Mouse (Mus musculus) CH12.LX (cell line): Measurements from ENCODE around the gene Gm9195. TPM values are rescaled to one million over a fixed set of nuclear protein-coding genes. Genes with fewer than 3 reads are reported as not detected.
A peak's percentile ranks its signal among the peaks of the same experiment; 100 is the strongest.

Experiments used
- DNase-seq: peaks from one replicate; pipeline ENCODE4 v3.0.0-alpha.2; 2013; ENCODE audit errors: extremely low read depth
- H3K27ac ChIP-seq: 2 replicates; pipeline ENCODE4 v1.5.1; 2012; ENCODE audit warnings: low read depth, mild to moderate bottlenecking, control low read depth, moderate library complexity; ENCODE audit not compliant: insufficient read depth
- H3K27me3 ChIP-seq: replicated peaks from 2 replicates; pipeline ENCODE3; 2012; ENCODE audit warnings: inconsistent platforms
- H3K36me3 ChIP-seq, 2 experiments: replicated peaks in 1 of 2; 2 replicates each; pipeline versions ENCODE3 to v1.6.1; 2012; ENCODE audit warnings: inconsistent platforms in 1 of 2, low read length in 1 of 2, mild to moderate bottlenecking in 1 of 2, mixed read lengths in 1 of 2, moderate library complexity in 1 of 2; ENCODE audit not compliant: control insufficient read depth in 1 of 2, insufficient read depth in 1 of 2
- H3K4me1 ChIP-seq, 2 experiments: 2 replicates each; pipeline ENCODE4 v1.6.1; 2012; ENCODE audit warnings: inconsistent platforms in 1 of 2, moderate library complexity in 1 of 2; ENCODE audit not compliant: insufficient read depth in 2 of 2, control insufficient read depth in 1 of 2
- H3K4me2 ChIP-seq: 2 replicates; pipeline ENCODE4 v1.6.1; 2012; ENCODE audit warnings: low read depth, mild to moderate bottlenecking, control low read depth; ENCODE audit not compliant: poor library complexity, insufficient read depth, severe bottlenecking
- H3K4me3 ChIP-seq, 3 experiments: fragments of 150-350 bp in 1 of 3; sonication (generic) in 1 of 3; replicated peaks in 1 of 3; 2 replicates each; pipeline versions ENCODE3 to v1.5.1; 2011 to 2012; ENCODE audit warnings: low read depth in 2 of 3, low read length in 2 of 3, mild to moderate bottlenecking in 2 of 3, moderate library complexity in 2 of 3, control low read depth in 1 of 3, improper control_type of control experiment in 1 of 3, inconsistent platforms in 1 of 3, mixed read lengths in 1 of 3; ENCODE audit not compliant: poor library complexity in 1 of 3
- H3K79me2 ChIP-seq: replicated peaks from 2 replicates; pipeline ENCODE4 v1.6.1; 2012; ENCODE audit warnings: mild to moderate bottlenecking, moderate library complexity; ENCODE audit not compliant: control insufficient read depth, poor library complexity, insufficient read depth, severe bottlenecking; ENCODE audit errors: extremely low read depth
- H3K9ac ChIP-seq: 2 replicates; pipeline ENCODE4 v1.6.1; 2012; ENCODE audit warnings: low read depth, mild to moderate bottlenecking, control low read depth, moderate library complexity; ENCODE audit not compliant: insufficient read depth
- H3K9me3 ChIP-seq: replicated peaks from 2 replicates; pipeline ENCODE3; 2012; ENCODE audit warnings: low read length, inconsistent platforms, mixed read lengths
- CHD1 ChIP-seq: IDR thresholded peaks from 2 replicates; pipeline ENCODE4 v1.6.1; 2012; ENCODE audit warnings: low read depth, low read length, improper control_type of control experiment, inconsistent platforms
- CHD2 ChIP-seq: IDR thresholded peaks from 2 replicates; pipeline ENCODE4 v1.6.1; 2011; ENCODE audit warnings: low read length, improper control_type of control experiment
- CTCF ChIP-seq, 2 experiments: IDR thresholded peaks in 1 of 2; conservative IDR thresholded peaks in 1 of 2; 2 replicates each; pipeline ENCODE4 v1.5.1; 2011 to 2012; ENCODE audit warnings: low read depth in 2 of 2, low read length in 2 of 2, improper control_type of control experiment in 1 of 2, inconsistent platforms in 1 of 2, mild to moderate bottlenecking in 1 of 2, moderate library complexity in 1 of 2
- E2F4 ChIP-seq: IDR thresholded peaks from 2 replicates; pipeline ENCODE4 v1.6.1; 2011; ENCODE audit warnings: low read depth, low read length, improper control_type of control experiment; ENCODE audit not compliant: insufficient replicate concordance
- ELF1 ChIP-seq: IDR thresholded peaks from 2 replicates; pipeline ENCODE4 v1.6.1; 2014; ENCODE audit warnings: low read depth, mild to moderate bottlenecking, inconsistent platforms, low read length, improper control_type of control experiment
- EP300 ChIP-seq: IDR thresholded peaks from 2 replicates; pipeline ENCODE4 v1.6.1; 2011; ENCODE audit warnings: low read length, improper control_type of control experiment
- GABPA ChIP-seq: IDR thresholded peaks from 2 replicates; pipeline ENCODE4 v1.6.1; 2012; ENCODE audit warnings: low read depth, low read length, improper control_type of control experiment, inconsistent platforms; ENCODE audit not compliant: insufficient replicate concordance
- HCFC1 ChIP-seq: IDR thresholded peaks from 2 replicates; pipeline ENCODE4 v1.6.1; 2012; ENCODE audit warnings: low read depth, mild to moderate bottlenecking, inconsistent platforms, low read length, improper control_type of control experiment
- IRF4 ChIP-seq: IDR thresholded peaks from 2 replicates; pipeline ENCODE4 v1.6.1; 2014; ENCODE audit warnings: low read depth, mild to moderate bottlenecking, inconsistent platforms, low read length, improper control_type of control experiment
- JUND ChIP-seq: conservative IDR thresholded peaks from 2 replicates; pipeline ENCODE4 v1.6.1; 2011; ENCODE audit warnings: low read depth, low read length, improper control_type of control experiment
- MAZ ChIP-seq: IDR thresholded peaks from 2 replicates; pipeline ENCODE4 v1.6.1; 2012; ENCODE audit warnings: low read depth, mild to moderate bottlenecking, inconsistent platforms, low read length, improper control_type of control experiment, moderate library complexity
- MYC ChIP-seq: IDR thresholded peaks from 2 replicates; pipeline ENCODE4 v1.6.1; 2011; ENCODE audit warnings: low read depth, mild to moderate bottlenecking, improper control_type of control experiment, low read length
- NELFE ChIP-seq: IDR thresholded peaks from 2 replicates; pipeline ENCODE4 v1.6.1; 2011; ENCODE audit warnings: low read depth, low read length, improper control_type of control experiment
- POLR2AphosphoS2 ChIP-seq: IDR thresholded peaks from 2 replicates; pipeline ENCODE4 v1.6.1; 2011; ENCODE audit warnings: low read depth, low read length, improper control_type of control experiment
- RAD21 ChIP-seq: IDR thresholded peaks from 2 replicates; pipeline ENCODE4 v1.6.1; 2011; ENCODE audit warnings: low read depth, mild to moderate bottlenecking, low read length, improper control_type of control experiment, moderate library complexity
- SMC3 ChIP-seq: IDR thresholded peaks from 2 replicates; pipeline ENCODE4 v1.6.1; 2011; ENCODE audit warnings: low read depth, low read length, improper control_type of control experiment
- TBP ChIP-seq: conservative IDR thresholded peaks from 2 replicates; pipeline ENCODE4 v1.6.1; 2011; ENCODE audit warnings: low read depth, low read length, improper control_type of control experiment
- TCF12 ChIP-seq: IDR thresholded peaks from 2 replicates; pipeline ENCODE4 v1.6.1; 2014; ENCODE audit warnings: low read depth, mild to moderate bottlenecking, inconsistent platforms, low read length, improper control_type of control experiment
- UBTF ChIP-seq: IDR thresholded peaks from 2 replicates; pipeline ENCODE4 v1.6.1; 2012; ENCODE audit warnings: low read depth, mild to moderate bottlenecking, inconsistent platforms, low read length, improper control_type of control experiment, moderate library complexity
- ZC3H11A ChIP-seq: IDR thresholded peaks from 2 replicates; pipeline ENCODE4 v1.6.1; 2012; ENCODE audit warnings: low read depth, mild to moderate bottlenecking, inconsistent platforms, low read length, improper control_type of control experiment
- ZKSCAN1 ChIP-seq: IDR thresholded peaks from 2 replicates; pipeline ENCODE4 v1.6.1; 2012; ENCODE audit warnings: low read depth, inconsistent platforms, low read length, improper control_type of control experiment, borderline replicate concordance
- ZMIZ1 ChIP-seq: IDR thresholded peaks from 2 replicates; pipeline ENCODE4 v1.6.1; 2012; ENCODE audit warnings: low read depth, mild to moderate bottlenecking, inconsistent platforms, low read length, improper control_type of control experiment
- ZNF384 ChIP-seq: IDR thresholded peaks from 2 replicates; pipeline ENCODE4 v1.6.1; 2012; ENCODE audit warnings: low read depth, low read length, improper control_type of control experiment, inconsistent platforms
- dilution Hi-C: fragments of 300-500 bp; cut with MboI; formaldehyde crosslinking; loops from 2 replicates; pipeline ENCODE4 v1.14.3; 2020; ENCODE audit warnings: low sequenced_read_pairs; ENCODE audit not compliant: extremely low pct_unique_long_range_greater_than_20kb, extremely low pct_ligation_motif_present
- in situ Hi-C: fragments of 300-500 bp; cut with MboI; formaldehyde crosslinking; loops from 3 replicates; pipeline ENCODE4 v1.14.3; 2019; ENCODE audit warnings: low sequenced_read_pairs, low pct_ligation_motif_present, low pct_unique_long_range_greater_than_20kb, mixed read lengths
- polyA plus RNA-seq: library from polyadenylated mRNA; unstranded; fragments of >175 nt; gene quantifications from 2 replicates; pipeline ENCODE4 v1.2.1, GENCODE M21; 2012; ENCODE audit warnings: low read depth; ENCODE audit not compliant: insufficient read length
- total RNA-seq, 2 experiments: library from RNA; depleted of rRNA; stranded (reverse); fragments of 300-350 nt in 1 of 2; fragments of >200 nt in 1 of 2; gene quantifications; 2 replicates each; pipeline ENCODE4 v1.2.3; 2012 to 2014

The Gm9195 gene
- total and polyA plus RNA-seq, 3 experiments, result 1.1 to 6.0 (median 2.2) TPM

GRCm38 (mm10) chr14:72519561-72519960, 27.9 kb upstream of the Gm9195 start:
- H3K27ac ChIP-seq, result no peak overlapping the region
- no peaks in the 10 kb centered on the region for H3K4me1 ChIP-seq
- no peaks in the 10 kb centered on the region for H3K36me3 ChIP-seq
- dilution Hi-C loops (no loop called here), in situ Hi-C loops (loop anchor here (10.0 kb wide), 1 partner anchor 135 kb away; no protein-coding TSS in a partner anchor)
- no peak overlapping the region for H3K9ac ChIP-seq
- TF ChIP-seq MAZ (no peak), SMC3 (no peak), ZC3H11A (no peak), UBTF (no peak), TCF12 (no peak), ZMIZ1 (no peak), POLR2AphosphoS2 (no peak), EP300 (no peak), GABPA (no peak)
- H3K4me2 ChIP-seq, result no peak overlapping the region
- DNase-seq, result no peak
- H3K4me3 ChIP-seq, result no peak overlapping the region
- H3K27me3 ChIP-seq, result no peaks in the 10 kb centered on the region
- H3K9me3 ChIP-seq, result no peaks in the 10 kb centered on the region
- no peaks in the 10 kb centered on the region for H3K79me2 ChIP-seq

GRCm38 (mm10) chr14:72518786-72519185, 27.1 kb upstream of the Gm9195 start:
- Histone ChIP-seq H3K4me1 (no peaks in the 10 kb centered on the region), H3K36me3 (no peaks in the 10 kb centered on the region), H3K4me3 (no peak overlapping the region), H3K4me2 (no peak overlapping the region), H3K79me2 (no peaks in the 10 kb centered on the region), H3K9me3 (no peaks in the 10 kb centered on the region)
- dilution Hi-C loops, result no loop called here
- no peak for DNase-seq
- in situ Hi-C loops, result loop anchor here (10.0 kb wide), 1 partner anchor 134 kb away; no protein-coding TSS in a partner anchor
- TF ChIP-seq ELF1 (no peak), CHD2 (no peak), EP300 (no peak), CHD1 (no peak), TBP (no peak)
- TF ChIP-seq, all 38 proteins: peak for 0
- Histone ChIP-seq H3K9ac (no peak overlapping the region), H3K27ac (no peak overlapping the region), H3K27me3 (no peaks in the 10 kb centered on the region)

GRCm38 (mm10) chr14:72516376-72516775, 24.7 kb upstream of the Gm9195 start:
- dilution Hi-C loops (no loop called here), in situ Hi-C loops (loop anchor here (10.0 kb wide), 1 partner anchor 132 kb away; no protein-coding TSS in a partner anchor)
- H3K4me2 ChIP-seq, result no peak overlapping the region
- H3K9ac ChIP-seq, result no peak overlapping the region
- no peaks in the 10 kb centered on the region for H3K4me1 ChIP-seq
- H3K9me3 ChIP-seq, result peaks cover 2% of the 10 kb centered on the region
- no peaks in the 10 kb centered on the region for H3K79me2 ChIP-seq
- TF ChIP-seq POLR2AphosphoS2 (no peak), E2F4 (no peak), ZC3H11A (peak; percentile 85), JUND (0 out of 2 replicates have a peak, but pooled peaks have one; percentile 9), NELFE (0 out of 2 replicates have a peak, but pooled peaks have one; percentile 28), ZNF384 (peak; percentile 42; the same call in 1 of the 2 replicates), TCF12 (no peak), EP300 (no peak), ZKSCAN1 (no peak), HCFC1 (no peak), RAD21 (peak; percentile 99), CTCF (conservative IDR thresholded peaks at IDR 0.05 in 1 of 2, IDR thresholded peaks at IDR 0.05 in 1 of 2; ENCODE audit: low read depth in 2 of 2, low read length in 2 of 2) (peak; percentile 53 to 94; a peak in 2 of 4 replicates), SMC3 (peak; percentile 93), MYC (no peak), IRF4 (peak; percentile 47; the same call in 1 of the 2 replicates)
- no peak overlapping the region for H3K4me3 ChIP-seq
- H3K36me3 ChIP-seq, result no peaks in the 10 kb centered on the region
- no peak overlapping the region for H3K27ac ChIP-seq
- DNase-seq, result peak; percentile 54
- H3K27me3 ChIP-seq, result no peaks in the 10 kb centered on the region
